Mouse (Mus musculus): Measurements from ENCODE around the gene Zfp710. TPM values are rescaled to one million over a fixed set of nuclear protein-coding genes. Genes with fewer than 3 reads are reported as not detected.

The Zfp710 gene
- polyA plus RNA-seq, 1 experiment = 5.3 TPM

DNA sequence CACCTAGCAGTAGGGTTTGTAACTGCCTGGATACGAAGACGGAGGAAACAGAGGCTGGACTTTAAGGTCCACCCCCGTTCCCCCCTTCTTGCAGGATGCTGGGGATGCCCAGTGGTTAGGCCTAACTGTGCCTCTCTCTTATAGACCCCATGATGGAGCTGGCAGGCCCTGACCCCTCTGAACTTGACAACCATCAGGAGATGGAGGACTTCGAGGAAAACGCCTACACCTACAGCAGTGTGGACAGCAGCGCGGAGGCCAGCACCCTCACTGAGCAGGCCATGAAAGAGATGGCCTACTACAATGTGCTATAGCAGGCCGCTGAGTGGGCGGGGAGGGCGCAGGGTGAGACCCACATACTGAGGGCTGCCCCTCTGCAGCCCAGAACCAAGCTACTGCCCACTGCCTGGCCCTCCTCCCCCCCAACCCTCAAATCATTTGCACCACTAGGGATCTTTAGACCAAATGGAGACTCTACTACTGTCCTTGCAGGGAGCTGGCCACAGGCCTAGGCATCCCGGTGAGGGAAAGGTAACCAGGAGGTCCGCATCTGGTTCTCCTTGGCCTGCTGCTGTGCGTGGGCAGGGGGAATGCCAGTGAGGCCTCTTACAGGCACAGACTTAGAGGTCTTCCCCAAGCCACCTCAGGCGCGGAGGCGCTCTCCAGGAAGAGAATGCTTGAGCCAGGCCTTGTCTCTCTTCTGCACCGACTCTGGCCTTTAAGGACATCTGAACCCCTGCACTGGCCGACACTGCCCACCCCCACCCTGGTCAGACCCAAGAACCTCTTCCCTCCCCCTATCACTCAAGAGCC lies 65.8 kb downstream of the Zfp710 start:
- H3K36me3 ChIP-seq (ENCODE audit: control insufficient read depth, insufficient read depth) = peaks cover 52% of the 10 kb centered on the region
- no peaks in the 10 kb centered on the region for H3K27me3 ChIP-seq (ENCODE audit: control insufficient read depth, insufficient read depth, insufficient read length)
- H3K79me3 ChIP-seq (ENCODE audit: low read depth) = no peaks in the 10 kb centered on the region
- no peak overlapping the region for H3K4me3 ChIP-seq (ENCODE audit: insufficient read depth, poor library complexity, severe bottlenecking)
- TF ChIP-seq MAX (IDR thresholded peaks at IDR 0.05) (no peak), USF1 (IDR thresholded peaks at IDR 0.05; ENCODE audit: low read depth) (no peak), CEBPB (IDR thresholded peaks at IDR 0.05; ENCODE audit: low read depth) (no peak), MYOG (IDR thresholded peaks at IDR 0.05; ENCODE audit: control insufficient read depth, extremely low read depth, insufficient read length) (no peak), CTCF (IDR thresholded peaks at IDR 0.05; ENCODE audit: control insufficient read depth, insufficient read depth, insufficient read length) (no peak), MYOD1 (IDR thresholded peaks at IDR 0.05; ENCODE audit: control insufficient read depth, insufficient read length, low read depth) (no peak), FOSL1 (IDR thresholded peaks at IDR 0.05; ENCODE audit: insufficient read depth, low read length, poor library complexity, severe bottlenecking) (no peak)
- no peak overlapping the region for H3ac ChIP-seq (ENCODE audit: control insufficient read depth, insufficient read length, low read depth)
- H3K79me2 ChIP-seq (ENCODE audit: control insufficient read depth, insufficient read depth) = no peaks in the 10 kb centered on the region

DNA sequence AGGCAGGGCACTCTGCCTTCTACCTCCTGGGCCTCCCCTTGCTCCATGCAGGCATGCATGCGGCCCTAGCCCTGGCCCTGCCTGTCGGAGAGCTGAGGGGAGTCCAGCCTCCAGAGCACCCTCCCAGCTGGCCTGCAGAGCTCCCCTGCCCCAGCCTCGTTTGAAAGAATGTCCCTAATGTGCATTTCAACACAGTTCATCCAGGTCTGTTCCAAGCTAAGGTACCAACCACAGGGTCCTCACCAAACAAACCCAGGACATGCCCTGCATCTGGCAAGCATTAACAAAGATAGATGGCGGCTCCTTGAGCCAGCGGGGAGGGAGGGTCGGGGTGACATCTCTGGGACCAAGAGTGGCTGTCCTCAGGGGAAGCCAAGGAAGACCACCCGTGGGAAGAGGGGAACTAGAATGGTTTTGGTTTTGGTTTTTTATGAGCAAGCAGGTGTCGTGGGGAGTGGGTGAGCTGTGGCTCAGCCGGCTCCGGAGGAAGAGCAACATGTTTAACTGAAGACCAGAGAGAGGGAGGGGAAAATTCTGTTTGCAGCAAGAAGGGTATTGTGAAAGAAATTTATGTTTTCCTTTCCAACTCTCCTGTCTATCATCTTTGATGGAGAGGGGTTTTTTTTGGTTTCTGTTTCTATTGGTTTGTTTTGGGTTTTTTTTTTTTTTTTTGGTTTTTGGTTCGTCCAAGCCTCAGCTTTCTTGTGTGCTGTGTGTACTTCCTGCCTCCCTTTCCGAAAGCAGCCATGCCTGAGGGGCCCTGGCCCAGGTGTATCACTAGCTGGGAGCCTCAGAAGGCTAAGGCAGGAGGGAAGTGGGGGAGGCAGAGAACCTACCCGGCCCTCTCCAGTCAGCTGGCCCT lies 66.6 kb downstream of the Zfp710 start:
- Histone ChIP-seq H3K4me3 (ENCODE audit: insufficient read depth, poor library complexity, severe bottlenecking) (no peak overlapping the region), H3K36me3 (ENCODE audit: control insufficient read depth, insufficient read depth) (peaks cover 60% of the 10 kb centered on the region), H3K79me3 (ENCODE audit: low read depth) (no peaks in the 10 kb centered on the region), H3K27me3 (ENCODE audit: control insufficient read depth, insufficient read depth, insufficient read length) (no peaks in the 10 kb centered on the region), H3ac (ENCODE audit: control insufficient read depth, insufficient read length, low read depth) (no peak overlapping the region), H3K79me2 (ENCODE audit: control insufficient read depth, insufficient read depth) (no peaks in the 10 kb centered on the region)
- TF ChIP-seq FOSL1 (IDR thresholded peaks at IDR 0.05; ENCODE audit: insufficient read depth, low read length, poor library complexity, severe bottlenecking) = no peak
- no peak for TF ChIP-seq MYOD1 (IDR thresholded peaks at IDR 0.05; ENCODE audit: control insufficient read depth, insufficient read length, low read depth)
- TF ChIP-seq CEBPB (IDR thresholded peaks at IDR 0.05; ENCODE audit: low read depth) = no peak
- no peak for TF ChIP-seq MYOG (IDR thresholded peaks at IDR 0.05; ENCODE audit: control insufficient read depth, extremely low read depth, insufficient read length)
- TF ChIP-seq USF1 (IDR thresholded peaks at IDR 0.05; ENCODE audit: low read depth) = no peak
- TF ChIP-seq MAX (IDR thresholded peaks at IDR 0.05) = no peak
- TF ChIP-seq CTCF (IDR thresholded peaks at IDR 0.05; ENCODE audit: control insufficient read depth, insufficient read depth, insufficient read length) = no peak

DNA sequence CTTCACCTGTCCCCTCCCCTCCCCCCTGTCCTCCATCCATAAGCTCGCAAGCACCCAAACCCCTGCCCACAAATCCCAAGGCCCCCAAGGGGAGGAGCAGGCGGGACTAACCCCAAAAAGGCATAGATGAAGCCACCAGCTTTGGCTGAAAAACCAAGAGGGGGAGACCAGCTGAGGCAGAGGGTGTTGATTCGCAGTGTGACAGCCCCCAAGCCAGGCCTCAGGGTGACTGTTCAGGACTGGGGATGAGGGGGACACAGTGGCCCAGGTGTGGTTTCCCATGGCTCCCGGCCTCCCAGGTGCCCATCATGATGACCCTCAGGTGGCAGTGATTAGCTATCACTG lies 67.2 kb downstream of the Zfp710 start:
- TF ChIP-seq MYOG (IDR thresholded peaks at IDR 0.05; ENCODE audit: control insufficient read depth, extremely low read depth, insufficient read length) (no peak), FOSL1 (IDR thresholded peaks at IDR 0.05; ENCODE audit: insufficient read depth, low read length, poor library complexity, severe bottlenecking) (no peak), CTCF (IDR thresholded peaks at IDR 0.05; ENCODE audit: control insufficient read depth, insufficient read depth, insufficient read length) (no peak), USF1 (IDR thresholded peaks at IDR 0.05; ENCODE audit: low read depth) (no peak), MYOD1 (IDR thresholded peaks at IDR 0.05; ENCODE audit: control insufficient read depth, insufficient read length, low read depth) (no peak), MAX (IDR thresholded peaks at IDR 0.05) (no peak), CEBPB (IDR thresholded peaks at IDR 0.05; ENCODE audit: low read depth) (no peak)

DNA sequence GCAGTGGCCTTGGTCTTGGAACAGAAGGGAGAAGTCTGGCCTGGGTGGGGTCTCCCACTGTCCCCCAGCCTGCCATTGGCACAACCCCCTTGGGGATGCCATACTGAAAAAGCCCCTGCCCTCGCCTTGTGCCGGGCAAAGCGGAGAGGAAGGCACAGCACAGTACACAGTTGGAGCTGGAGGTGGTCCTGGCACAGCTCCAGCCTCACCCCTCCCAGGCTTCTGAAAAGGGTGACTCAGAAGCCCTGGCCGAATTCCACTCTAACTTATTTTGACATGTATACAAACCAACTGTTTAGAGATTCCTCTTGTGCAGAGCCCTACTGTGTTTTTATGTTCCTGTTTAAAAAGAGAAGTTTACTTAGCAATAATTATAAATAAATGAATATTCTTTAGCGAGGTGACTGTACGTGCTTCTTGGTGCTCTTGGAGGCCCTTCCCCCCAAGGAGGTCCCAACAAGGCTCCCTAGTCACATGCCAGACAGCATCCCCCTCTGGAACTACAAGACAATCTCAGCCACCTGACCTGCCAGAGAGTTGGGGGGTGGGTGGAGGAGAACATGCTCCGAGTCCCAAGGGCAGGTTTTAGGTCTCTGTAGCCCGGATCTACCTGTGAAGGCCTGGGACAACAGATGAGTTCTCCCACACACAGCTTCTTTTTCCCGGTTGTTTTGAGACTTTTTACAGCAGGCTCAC lies 67.9 kb downstream of the Zfp710 start:
- H3K36me3 ChIP-seq (ENCODE audit: control insufficient read depth, insufficient read depth) = peaks cover 60% of the 10 kb centered on the region
- TF ChIP-seq CEBPB (IDR thresholded peaks at IDR 0.05; ENCODE audit: low read depth) = no peak
- no peak for TF ChIP-seq CTCF (IDR thresholded peaks at IDR 0.05; ENCODE audit: control insufficient read depth, insufficient read depth, insufficient read length)
- no peak for TF ChIP-seq MYOD1 (IDR thresholded peaks at IDR 0.05; ENCODE audit: control insufficient read depth, insufficient read length, low read depth)
- no peak for TF ChIP-seq MYOG (IDR thresholded peaks at IDR 0.05; ENCODE audit: control insufficient read depth, extremely low read depth, insufficient read length)
- TF ChIP-seq FOSL1 (IDR thresholded peaks at IDR 0.05; ENCODE audit: insufficient read depth, low read length, poor library complexity, severe bottlenecking) = no peak
- no peak for TF ChIP-seq USF1 (IDR thresholded peaks at IDR 0.05; ENCODE audit: low read depth)
- TF ChIP-seq MAX (IDR thresholded peaks at IDR 0.05) = no peak
- no peaks in the 10 kb centered on the region for H3K79me3 ChIP-seq (ENCODE audit: low read depth)

More for the DNA sequence above, 67.2 kb downstream of the Zfp710 start:
- Histone ChIP-seq H3K36me3 (ENCODE audit: control insufficient read depth, insufficient read depth) (peaks cover 65% of the 10 kb centered on the region), H3K79me3 (ENCODE audit: low read depth) (no peaks in the 10 kb centered on the region), H3K27me3 (ENCODE audit: control insufficient read depth, insufficient read depth, insufficient read length) (no peaks in the 10 kb centered on the region), H3K79me2 (ENCODE audit: control insufficient read depth, insufficient read depth) (no peaks in the 10 kb centered on the region), H3K4me3 (ENCODE audit: insufficient read depth, poor library complexity, severe bottlenecking) (no peak overlapping the region), H3ac (ENCODE audit: control insufficient read depth, insufficient read length, low read depth) (no peak overlapping the region)

DNA sequence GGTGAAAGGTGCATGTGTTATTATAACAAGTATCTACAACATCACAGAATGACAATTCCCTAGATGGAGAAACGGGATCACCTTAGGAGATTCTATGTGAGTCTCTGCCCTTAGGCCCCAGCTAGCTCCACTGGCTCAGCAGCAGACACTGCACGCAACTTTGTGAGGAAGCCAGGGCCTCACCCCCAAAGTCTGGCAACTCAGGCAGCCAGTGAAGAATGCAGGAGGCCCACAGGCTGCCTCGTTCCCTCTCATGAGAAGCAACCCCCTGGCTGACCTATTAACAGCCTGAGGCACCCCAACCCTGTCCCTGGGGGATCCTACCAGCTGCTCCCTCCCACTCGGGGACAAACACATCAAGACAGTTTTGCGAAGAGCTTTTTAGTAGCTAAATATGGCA lies 69.9 kb downstream of the Zfp710 start:
- H3K27me3 ChIP-seq (ENCODE audit: control insufficient read depth, insufficient read depth, insufficient read length) = no peaks in the 10 kb centered on the region
- no peak overlapping the region for H3ac ChIP-seq (ENCODE audit: control insufficient read depth, insufficient read length, low read depth)
- H3K79me2 ChIP-seq (ENCODE audit: control insufficient read depth, insufficient read depth) = no peaks in the 10 kb centered on the region
- peaks cover 59% of the 10 kb centered on the region for H3K36me3 ChIP-seq (ENCODE audit: control insufficient read depth, insufficient read depth)
- H3K4me3 ChIP-seq (ENCODE audit: insufficient read depth, poor library complexity, severe bottlenecking) = no peak overlapping the region
- no peaks in the 10 kb centered on the region for H3K79me3 ChIP-seq (ENCODE audit: low read depth)
- TF ChIP-seq USF1 (IDR thresholded peaks at IDR 0.05; ENCODE audit: low read depth) (no peak), FOSL1 (IDR thresholded peaks at IDR 0.05; ENCODE audit: insufficient read depth, low read length, poor library complexity, severe bottlenecking) (no peak), MYOD1 (IDR thresholded peaks at IDR 0.05; ENCODE audit: control insufficient read depth, insufficient read length, low read depth) (no peak), CTCF (IDR thresholded peaks at IDR 0.05; ENCODE audit: control insufficient read depth, insufficient read depth, insufficient read length) (no peak), MAX (IDR thresholded peaks at IDR 0.05) (no peak), MYOG (IDR thresholded peaks at IDR 0.05; ENCODE audit: control insufficient read depth, extremely low read depth, insufficient read length) (no peak), CEBPB (IDR thresholded peaks at IDR 0.05; ENCODE audit: low read depth) (no peak)

More for the DNA sequence above, 67.9 kb downstream of the Zfp710 start:
- H3K27me3 ChIP-seq (ENCODE audit: control insufficient read depth, insufficient read depth, insufficient read length) = no peaks in the 10 kb centered on the region
- H3K79me2 ChIP-seq (ENCODE audit: control insufficient read depth, insufficient read depth) = no peaks in the 10 kb centered on the region
- no peak overlapping the region for H3K4me3 ChIP-seq (ENCODE audit: insufficient read depth, poor library complexity, severe bottlenecking)
- no peak overlapping the region for H3ac ChIP-seq (ENCODE audit: control insufficient read depth, insufficient read length, low read depth)
